Mouse (Mus musculus) megakaryocyte, embryonic 14.5 days (primary cell): ENCODE data around the gene Fgfr2.

Experiments
- FLI1 ChIP-seq: IDR thresholded peaks from 2 replicates; pipeline ENCODE4 v1.6.1; 2012; ENCODE audit warnings: low read length, inconsistent platforms, mixed read lengths
- GATA1 ChIP-seq: IDR thresholded peaks from 3 replicates; pipeline ENCODE4 v1.6.1; 2012; ENCODE audit warnings: mixed read lengths, low read length, inconsistent platforms, borderline replicate concordance

DNA sequence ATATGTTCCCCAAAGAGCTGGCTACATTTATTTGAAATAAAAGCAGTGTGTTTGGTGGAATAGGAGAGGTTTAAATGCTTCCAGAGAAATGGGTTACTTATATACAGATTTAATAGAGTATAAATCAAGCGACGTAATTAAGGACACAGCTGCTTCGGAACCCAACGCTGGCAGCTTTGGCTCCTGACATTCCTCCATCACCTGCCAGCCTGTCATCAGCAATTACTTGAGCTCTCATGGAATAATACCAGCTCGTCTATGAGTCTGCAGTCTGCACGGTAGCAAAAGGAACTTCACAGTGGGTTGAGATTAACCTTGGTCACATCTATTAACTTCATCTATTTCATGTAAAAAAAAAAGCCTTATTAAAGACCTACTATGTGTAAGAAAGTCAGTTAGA is 1326.0 kb downstream of the Fgfr2 start:
- TF ChIP-seq GATA1 (no peak), FLI1 (no peak)
